Comparison of ENCODE assay signal across 15 mouse cellular contexts in the genomic region with DNA sequence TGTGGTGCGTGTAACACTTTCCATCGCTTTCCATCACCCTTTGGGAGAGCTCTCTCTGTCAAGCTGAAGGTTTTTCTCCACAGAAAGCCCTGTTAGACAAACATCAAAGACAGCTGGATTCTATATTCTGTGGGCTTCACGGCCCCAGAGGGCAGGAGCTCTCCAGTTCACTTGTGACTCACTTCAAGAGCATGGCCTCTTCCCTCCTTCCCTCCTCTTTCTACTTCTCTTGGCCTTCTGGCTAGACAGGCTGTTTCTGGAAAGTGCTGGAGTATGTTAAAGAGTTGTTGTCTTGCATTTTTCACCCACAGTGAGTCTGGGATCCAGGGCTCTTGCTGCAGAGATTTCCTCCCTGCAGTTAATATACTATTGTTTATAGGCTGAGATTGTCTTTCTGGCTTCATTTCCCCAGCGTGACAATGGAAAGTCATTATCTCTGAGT.
DNase-seq lines count a peak whose midpoint lies in the region; ATAC-seq and TF ChIP-seq lines count a peak whose summit lies in the region.
"Had no signal": no experiment of that assay in that cellular context is flagged by ENCODE, and none has a peak within 500 bp of the region (broad histone marks: within the 10 kb centered on the region; RNA-seq: fewer than 3 reads in every experiment).

No protein-coding gene starts in this region.

- H3K9ac ChIP-seq in hindbrain, embryonic 12.5 days: no peak overlapping the region
- no peak overlapping the region for H3K9ac ChIP-seq in neural tube, embryonic 13.5 days
- H3K9ac ChIP-seq in lung, postnatal 0 days (replicated peaks; ENCODE audit: low read depth): no peak overlapping the region
- H3K9ac ChIP-seq: embryonic facial prominence, embryonic 12.5 days; liver, embryonic 14.5 days; midbrain, embryonic 12.5 days had no signal

- peak; percentile 68 for TF ChIP-seq EP300 in lung, postnatal 0 days (IDR thresholded peaks at IDR 0.05)

- no peak overlapping the region for H3K4me2 ChIP-seq in hindbrain, embryonic 12.5 days (replicated peaks)
- H3K4me2 ChIP-seq in neural tube, embryonic 13.5 days: no peak overlapping the region
- no peak overlapping the region for H3K4me2 ChIP-seq in lung, postnatal 0 days (replicated peaks; ENCODE audit: low read depth, low read length)
- H3K4me2 ChIP-seq: embryonic facial prominence, embryonic 12.5 days; midbrain, embryonic 12.5 days had no signal

- no peak for DNase-seq in hindbrain, embryonic 10.5 days (ENCODE audit: low spot score)
- DNase-seq in neural tube, embryonic 10.5 days (ENCODE audit: extremely low spot score, low spot score): no peak
- DNase-seq in lung, postnatal 0 days (ENCODE audit: low spot score): peak; percentile 90
- no peak for DNase-seq in thymus, postnatal 4 days
- no peak for DNase-seq in left cerebral cortex, adult 9 months (ENCODE audit: low spot score in 2 of 2)
- DNase-seq: cerebellum, adult 11-12 months; heart, adult 18-20 months; right cerebral cortex, postnatal 4 days; thymus, adult 18-20 months had no signal

- peak overlapping the region; percentile 49; the same call in 1 of the 2 replicates for H3K27ac ChIP-seq in hindbrain, embryonic 12.5 days
- no peak overlapping the region for H3K27ac ChIP-seq in hindbrain, embryonic 10.5 days
- peak overlapping the region; percentile 30 for H3K27ac ChIP-seq in neural tube, embryonic 13.5 days (replicated peaks)
- H3K27ac ChIP-seq in lung, postnatal 0 days (ENCODE audit: low read length): peak overlapping the region; percentile 60
- H3K27ac ChIP-seq: embryonic facial prominence, embryonic 12.5 days; liver, embryonic 14.5 days; midbrain, embryonic 12.5 days had no signal

- no peaks in the 10 kb centered on the region for H3K9me3 ChIP-seq in hindbrain, embryonic 12.5 days (replicated peaks)
- H3K9me3 ChIP-seq in hindbrain, embryonic 10.5 days: no peaks in the 10 kb centered on the region
- no peaks in the 10 kb centered on the region for H3K9me3 ChIP-seq in neural tube, embryonic 13.5 days
- H3K9me3 ChIP-seq in lung, postnatal 0 days (ENCODE audit: low read length): no peaks in the 10 kb centered on the region
- H3K9me3 ChIP-seq: embryonic facial prominence, embryonic 12.5 days; midbrain, embryonic 12.5 days had no signal

- H3K27me3 ChIP-seq in hindbrain, embryonic 12.5 days: no peaks in the 10 kb centered on the region
- H3K27me3 ChIP-seq in hindbrain, embryonic 10.5 days (ENCODE audit: insufficient read depth, poor library complexity, severe bottlenecking): no peaks in the 10 kb centered on the region
- no peaks in the 10 kb centered on the region for H3K27me3 ChIP-seq in neural tube, embryonic 13.5 days
- H3K27me3 ChIP-seq in lung, postnatal 0 days (replicated peaks; ENCODE audit: insufficient read depth, low read length): no peaks in the 10 kb centered on the region
- H3K27me3 ChIP-seq: CH12.LX; embryonic facial prominence, embryonic 12.5 days had no signal

- no peak for TF ChIP-seq CTCF in lung, postnatal 0 days (IDR thresholded peaks at IDR 0.05)

- 64% methylated on average over 4 of the region's 4 CpGs for WGBS in hindbrain, embryonic 12.5 days
- 65% methylated on average over 4 of the region's 4 CpGs for WGBS in hindbrain, embryonic 10.5 days
- WGBS in neural tube, embryonic 13.5 days: 60% methylated on average over 4 of the region's 4 CpGs
- 27% methylated on average over 4 of the region's 4 CpGs for WGBS in lung, postnatal 0 days

- H3K4me1 ChIP-seq in hindbrain, embryonic 12.5 days: peaks cover 6% of the 10 kb centered on the region
- no peaks in the 10 kb centered on the region for H3K4me1 ChIP-seq in hindbrain, embryonic 10.5 days (replicated peaks)
- peaks cover 30% of the 10 kb centered on the region for H3K4me1 ChIP-seq in neural tube, embryonic 13.5 days (replicated peaks)
- H3K4me1 ChIP-seq in lung, postnatal 0 days (ENCODE audit: insufficient read depth, low read depth, low read length): peaks cover 3% of the 10 kb centered on the region; the same call in 1 of the 2 replicates
- H3K4me1 ChIP-seq: embryonic facial prominence, embryonic 12.5 days; midbrain, embryonic 12.5 days had no signal

- H3K36me3 ChIP-seq in hindbrain, embryonic 12.5 days: no peaks in the 10 kb centered on the region
- H3K36me3 ChIP-seq in hindbrain, embryonic 10.5 days: no peaks in the 10 kb centered on the region
- no peaks in the 10 kb centered on the region for H3K36me3 ChIP-seq in neural tube, embryonic 13.5 days
- no peaks in the 10 kb centered on the region for H3K36me3 ChIP-seq in lung, postnatal 0 days (ENCODE audit: insufficient read depth, low read length)
- H3K36me3 ChIP-seq: embryonic facial prominence, embryonic 12.5 days; midbrain, embryonic 12.5 days had no signal

- no peak overlapping the region for H3K4me3 ChIP-seq in hindbrain, embryonic 12.5 days
- no peak overlapping the region for H3K4me3 ChIP-seq in hindbrain, embryonic 10.5 days
- H3K4me3 ChIP-seq in neural tube, embryonic 13.5 days: no peak overlapping the region
- H3K4me3 ChIP-seq in lung, postnatal 0 days (ENCODE audit: low read depth, low read length): no peak overlapping the region
- H3K4me3 ChIP-seq: embryonic facial prominence, embryonic 12.5 days; midbrain, embryonic 12.5 days had no signal

- no peak for ATAC-seq in hindbrain, embryonic 12.5 days (ENCODE audit: low FRiP score)
- ATAC-seq in neural tube, embryonic 13.5 days (ENCODE audit: low read depth): no peak
- ATAC-seq in lung, postnatal 0 days: peak; percentile 86
